Mouse (Mus musculus) T-helper 1 cell (primary cell): ENCODE results near the gene Akt1s1.

Source experiments
- in situ Hi-C: fragments of 300-600 bp; cut with MboI, MseI; formaldehyde crosslinking; loops from one replicate; pipeline ENCODE4 v1.15.1; 2025; ENCODE audit warnings: high pct_unique_total_duplicates

Gene Akt1s1

DNA sequence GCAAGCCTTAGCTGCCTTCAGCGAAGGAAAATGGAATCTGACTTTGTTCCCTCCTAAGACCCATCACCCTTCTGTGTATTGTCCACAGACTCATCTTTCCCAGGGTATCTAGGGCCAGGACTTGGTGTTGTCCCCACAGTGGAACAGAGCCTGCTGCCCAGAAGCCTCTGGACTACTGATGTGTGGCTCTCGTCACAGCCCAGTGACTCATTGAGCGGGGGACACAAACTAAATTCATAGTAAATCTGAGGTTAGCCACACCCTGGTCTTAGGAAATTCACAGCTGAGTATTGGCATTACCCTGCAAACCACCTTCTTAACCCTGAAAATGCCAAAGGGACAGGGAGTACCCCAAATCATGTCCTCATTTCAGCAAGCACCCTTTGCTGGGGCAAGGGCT is 22.0 kb upstream of the Akt1s1 start:
- in situ Hi-C loops: no loop called here

DNA sequence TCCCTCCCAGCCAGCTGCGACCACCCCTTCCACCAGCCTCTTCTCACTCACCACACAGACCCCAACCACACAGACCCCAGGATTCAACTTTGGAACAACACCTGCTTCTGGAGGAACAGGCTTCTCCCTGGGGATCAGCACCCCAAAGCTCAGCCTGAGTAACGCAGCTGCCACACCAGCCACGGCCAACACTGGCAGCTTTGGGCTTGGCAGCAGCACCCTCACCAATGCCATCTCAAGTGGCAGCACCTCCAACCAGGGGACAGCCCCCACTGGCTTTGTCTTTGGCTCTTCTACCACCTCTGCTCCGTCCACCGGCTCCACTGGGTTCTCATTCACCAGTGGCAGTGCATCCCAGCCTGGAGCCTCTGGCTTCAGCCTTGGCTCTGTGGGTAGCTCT is 20.1 kb upstream of the Akt1s1 start:
- in situ Hi-C loops: no loop called here

DNA sequence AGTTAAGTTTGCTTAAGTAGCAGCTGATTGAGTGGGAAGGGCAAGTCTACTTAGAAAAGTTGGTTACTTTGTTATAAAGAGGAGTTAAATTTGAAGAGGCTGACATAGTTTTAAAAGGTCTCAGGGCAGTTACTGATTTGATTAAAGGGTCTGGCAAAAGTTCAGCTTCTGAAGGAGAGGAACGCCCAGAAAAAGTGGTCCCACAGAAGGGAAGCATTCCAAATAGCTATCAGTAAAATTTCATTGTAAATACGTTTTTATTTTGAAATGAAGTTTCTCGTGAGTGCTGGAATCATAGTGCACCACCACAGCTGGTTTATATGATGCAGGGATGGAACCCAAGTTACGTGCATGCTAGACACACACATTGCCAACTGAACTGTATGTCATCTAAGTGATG is 16.0 kb upstream of the Akt1s1 start:
- in situ Hi-C loops: loop anchor here (5.0 kb wide), 1 partner anchor 110 kb away; no protein-coding TSS in a partner anchor

DNA sequence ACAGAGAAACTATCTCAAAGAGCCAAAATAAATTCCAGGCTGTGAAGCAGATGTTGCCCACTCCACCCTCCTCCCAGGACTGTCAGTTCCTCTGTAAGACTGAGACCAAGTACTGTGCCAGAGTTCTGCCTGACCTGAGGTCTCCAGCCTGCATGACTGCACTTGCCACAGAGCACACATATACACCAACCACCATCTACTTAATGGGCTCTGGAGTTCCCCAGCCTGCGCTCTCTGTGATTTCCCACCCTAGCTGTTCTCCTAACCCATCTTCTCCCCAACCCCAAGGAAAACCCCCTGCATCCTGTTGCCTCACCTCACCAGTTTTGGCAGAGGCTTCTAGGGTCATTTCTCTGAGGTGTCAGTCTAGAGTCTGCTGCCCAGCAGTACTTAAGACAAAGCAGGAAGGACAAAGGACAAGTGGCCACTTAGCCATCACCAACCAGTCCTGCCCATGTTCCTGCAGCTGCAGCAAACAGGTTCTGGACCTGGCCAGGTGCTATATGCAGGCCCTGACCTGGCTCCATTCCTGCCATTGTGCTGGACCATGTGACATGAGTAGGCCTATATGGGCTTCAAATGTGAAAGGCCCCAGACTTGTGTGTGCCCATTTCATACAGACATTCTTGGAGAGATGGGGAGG is 13.3 kb upstream of the Akt1s1 start:
- in situ Hi-C loops: no loop called here

DNA sequence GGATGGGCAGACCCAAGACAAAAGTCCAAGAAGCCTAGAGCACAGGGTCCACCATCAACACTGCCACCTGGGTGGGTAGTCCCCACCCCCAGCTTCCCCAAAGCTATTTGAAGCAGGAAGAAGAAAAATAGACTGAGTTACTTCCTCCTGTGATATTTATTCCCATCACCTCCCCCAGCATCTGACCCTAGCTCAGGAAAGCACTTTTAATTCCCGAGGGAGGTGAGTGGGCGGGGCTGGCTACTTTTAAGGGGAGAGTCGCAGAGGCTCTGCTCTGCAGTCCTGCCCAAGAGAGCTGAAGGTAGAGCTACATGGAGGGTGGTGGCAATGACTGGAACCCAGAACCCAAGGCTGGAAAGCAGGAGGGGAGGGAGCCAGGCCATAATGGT is 12.8 kb upstream of the Akt1s1 start:
- in situ Hi-C loops: no loop called here

DNA sequence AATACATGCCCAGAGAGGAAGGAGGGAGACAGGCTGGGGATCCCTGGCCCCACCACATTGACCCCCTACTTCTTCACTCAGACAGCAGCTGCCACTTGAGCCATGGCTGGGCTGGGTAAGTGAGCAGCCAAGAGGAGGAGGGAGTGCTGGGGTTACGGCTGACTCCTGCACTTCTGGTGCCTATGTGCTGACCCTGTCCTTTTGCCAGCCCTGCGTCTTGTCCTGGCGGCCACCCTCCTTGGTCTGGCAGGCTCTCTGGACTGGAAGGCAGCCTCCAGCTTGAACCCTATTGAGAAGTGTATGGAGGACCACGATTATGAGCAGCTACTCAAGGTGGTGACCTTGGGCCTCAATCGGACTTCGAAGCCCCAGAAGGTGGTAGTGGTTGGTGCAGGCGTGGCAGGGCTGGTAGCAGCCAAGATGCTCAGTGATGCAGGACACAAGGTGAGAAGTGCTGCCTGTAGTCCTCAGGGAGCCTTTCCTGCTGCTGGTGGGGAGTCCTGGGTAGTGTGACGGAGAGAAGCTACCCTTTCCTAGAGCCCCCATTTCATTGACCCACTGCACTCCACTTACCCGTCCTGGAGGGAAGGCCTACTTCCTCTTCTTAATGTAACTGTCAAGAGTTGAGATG is 12.3 kb upstream of the Akt1s1 start:
- in situ Hi-C loops: no loop called here

DNA sequence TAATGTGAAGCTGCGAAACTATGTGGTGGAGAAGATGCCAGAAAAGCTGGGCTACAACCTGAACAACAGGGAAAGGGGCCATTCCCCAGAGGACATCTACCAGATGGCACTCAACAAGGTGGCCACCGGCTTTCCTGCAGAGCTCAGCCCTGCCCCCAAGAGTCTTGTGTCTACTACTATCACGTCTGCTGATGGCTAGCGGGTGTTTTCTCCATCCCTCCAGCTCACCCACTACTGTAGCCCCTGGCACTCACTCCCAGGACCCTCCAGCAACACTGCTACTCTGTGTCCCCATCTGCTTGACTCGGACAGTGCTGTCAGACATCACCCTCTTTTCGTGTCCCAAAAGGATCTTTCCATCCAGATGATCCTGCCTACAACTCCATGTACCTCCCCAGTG is 10.7 kb upstream of the Akt1s1 start:
- in situ Hi-C loops: no loop called here

DNA sequence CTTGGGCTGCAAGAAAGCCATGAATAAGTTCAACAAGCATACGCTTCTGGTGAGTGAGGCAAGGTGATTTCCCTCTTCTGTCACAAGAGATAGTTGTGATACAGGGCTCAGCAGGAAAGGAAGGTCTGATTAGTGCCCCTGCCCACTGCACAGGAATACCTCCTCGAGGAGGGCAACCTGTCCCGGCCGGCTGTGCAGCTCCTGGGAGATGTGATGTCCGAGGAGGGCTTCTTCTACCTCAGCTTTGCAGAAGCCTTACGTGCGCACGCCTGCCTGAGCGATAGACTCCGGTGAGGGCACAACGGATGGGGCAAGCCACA is 9.7 kb upstream of the Akt1s1 start:
- in situ Hi-C loops: no loop called here

DNA sequence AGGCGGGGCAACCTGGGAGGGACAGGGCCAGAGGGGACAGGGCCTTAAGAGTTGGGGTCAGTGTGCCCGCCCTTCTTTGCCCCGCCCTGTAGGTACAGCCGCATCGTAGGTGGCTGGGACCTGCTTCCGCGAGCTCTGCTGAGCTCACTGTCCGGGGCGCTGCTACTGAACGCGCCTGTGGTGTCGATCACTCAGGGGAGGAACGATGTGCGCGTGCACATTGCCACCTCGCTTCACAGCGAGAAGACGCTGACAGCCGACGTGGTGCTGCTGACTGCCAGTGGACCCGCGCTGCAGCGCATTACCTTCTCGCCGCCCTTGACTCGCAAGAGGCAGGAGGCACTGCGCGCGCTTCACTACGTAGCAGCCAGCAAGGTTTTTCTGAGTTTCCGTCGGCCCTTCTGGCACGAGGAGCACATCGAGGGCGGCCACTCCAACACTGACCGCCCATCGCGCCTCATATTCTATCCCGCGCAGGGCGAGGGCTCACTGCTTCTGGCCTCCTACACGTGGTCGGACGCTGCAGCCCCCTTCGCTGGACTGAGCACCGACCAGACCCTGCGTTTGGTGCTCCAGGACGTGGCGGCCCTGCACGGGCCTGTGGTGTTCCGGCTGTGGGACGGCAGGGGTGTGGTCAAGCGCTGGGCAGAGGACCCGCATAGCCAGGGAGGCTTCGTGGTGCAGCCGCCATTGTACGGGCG is 9.2 kb upstream of the Akt1s1 start:
- in situ Hi-C loops: no loop called here

DNA sequence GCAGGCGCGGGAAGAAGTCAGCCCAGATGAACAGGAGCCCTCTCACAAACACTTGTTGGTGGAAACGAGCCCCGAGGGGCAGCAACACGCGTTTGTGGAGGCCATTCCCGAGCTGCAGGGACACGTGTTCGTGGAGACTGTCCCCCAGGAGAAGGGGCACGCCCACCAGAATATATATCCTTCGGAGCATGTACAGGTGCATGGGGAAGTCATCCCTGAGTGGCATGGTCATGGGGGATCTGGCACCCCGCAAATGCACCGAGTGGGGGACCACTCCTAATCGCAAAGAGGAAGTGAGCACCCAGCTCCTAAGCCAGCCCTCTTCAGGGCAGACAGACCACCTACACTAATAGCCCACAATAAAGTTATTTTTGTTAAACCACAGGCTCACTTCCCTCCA is 8.4 kb upstream of the Akt1s1 start:
- in situ Hi-C loops: no loop called here

DNA sequence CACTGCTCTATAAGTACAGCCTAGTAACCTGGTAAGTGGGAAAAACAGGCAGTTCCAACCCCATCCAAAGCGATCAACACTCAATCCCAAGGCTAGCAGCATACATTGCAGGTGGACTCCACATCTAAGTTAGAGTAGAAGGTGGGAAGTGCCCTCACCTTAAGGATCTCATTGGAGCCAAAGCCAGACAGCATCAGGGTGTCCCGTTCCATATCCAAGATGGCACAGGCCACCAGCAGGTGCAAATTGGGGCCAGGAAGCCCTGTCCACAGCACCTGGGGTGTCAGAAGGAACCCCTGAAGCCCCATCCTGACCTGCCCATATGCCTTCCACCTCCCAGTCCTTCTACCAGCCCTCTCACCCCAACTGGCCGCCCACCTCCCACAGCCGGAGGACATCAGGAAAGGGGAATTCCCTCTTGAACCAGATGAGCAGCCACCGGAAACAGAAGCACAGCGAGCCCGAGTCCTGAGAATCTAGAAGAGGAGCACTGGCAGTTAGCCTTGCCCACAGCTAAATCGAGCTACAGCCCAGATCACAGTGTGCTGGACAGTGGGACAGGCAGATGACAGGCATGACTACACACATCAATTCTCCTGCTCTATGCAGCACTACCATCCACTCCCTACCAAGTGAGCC is 6.8 kb upstream of the Akt1s1 start:
- in situ Hi-C loops: no loop called here

DNA sequence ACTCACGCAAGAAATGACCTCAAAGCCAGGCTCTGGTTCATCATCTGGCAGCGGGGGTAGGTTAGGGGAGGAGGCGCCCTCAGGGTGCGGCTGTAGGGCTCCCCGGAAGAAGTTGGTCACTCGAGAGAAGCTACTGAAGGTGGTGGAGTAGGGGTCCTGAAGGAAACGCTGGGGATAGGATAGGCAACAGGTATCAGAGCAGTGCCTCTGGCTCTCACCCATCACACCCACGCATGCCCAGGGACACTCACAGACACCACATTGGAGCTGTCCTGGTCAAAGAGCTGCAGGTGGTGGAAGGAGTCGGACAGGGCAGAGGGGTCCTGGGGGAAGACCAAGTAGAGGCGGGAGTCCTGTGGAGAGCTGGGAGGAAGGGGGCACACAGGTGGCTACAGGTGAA is 3.8 kb upstream of the Akt1s1 start:
- in situ Hi-C loops: no loop called here

DNA sequence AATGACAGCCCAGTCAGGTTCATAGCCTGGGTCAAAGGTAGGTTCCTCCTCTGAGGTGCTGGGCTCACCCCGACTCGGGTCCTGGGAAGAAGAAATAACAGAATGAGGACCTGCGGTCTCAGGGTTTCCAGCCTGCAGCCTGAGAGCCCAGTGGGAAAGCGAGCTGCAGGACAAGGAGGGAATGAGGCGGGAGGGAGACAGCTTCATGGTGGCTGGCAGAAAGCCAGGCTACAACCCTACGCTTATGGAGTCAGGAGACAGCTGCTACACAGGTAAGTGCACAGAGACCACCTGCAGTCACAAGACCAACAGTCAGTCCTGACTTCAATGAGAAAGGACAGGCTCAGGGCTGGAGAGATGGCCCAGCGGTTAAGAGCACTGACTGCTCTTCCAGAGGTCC is 2.0 kb upstream of the Akt1s1 start:
- in situ Hi-C loops: no loop called here

DNA sequence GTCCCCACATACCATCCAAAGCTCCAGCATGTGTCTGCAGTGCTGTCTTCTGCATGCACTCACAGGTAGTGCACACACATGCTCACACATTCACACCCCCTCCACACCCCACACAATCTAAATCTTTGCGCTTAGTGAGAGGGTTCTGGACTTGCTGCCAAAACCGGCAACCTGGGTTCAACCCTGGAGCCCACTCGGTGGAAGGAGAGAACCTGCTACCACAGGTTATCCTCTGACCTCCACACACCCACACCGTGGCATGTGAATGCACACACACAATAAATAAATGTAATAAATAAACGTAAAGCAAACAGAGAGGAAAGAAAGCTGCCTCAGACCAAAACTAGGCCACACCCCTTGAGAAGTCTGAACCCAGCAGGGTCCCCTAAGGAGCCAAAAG is 1.0 kb upstream of the Akt1s1 start:
- in situ Hi-C loops: no loop called here

DNA sequence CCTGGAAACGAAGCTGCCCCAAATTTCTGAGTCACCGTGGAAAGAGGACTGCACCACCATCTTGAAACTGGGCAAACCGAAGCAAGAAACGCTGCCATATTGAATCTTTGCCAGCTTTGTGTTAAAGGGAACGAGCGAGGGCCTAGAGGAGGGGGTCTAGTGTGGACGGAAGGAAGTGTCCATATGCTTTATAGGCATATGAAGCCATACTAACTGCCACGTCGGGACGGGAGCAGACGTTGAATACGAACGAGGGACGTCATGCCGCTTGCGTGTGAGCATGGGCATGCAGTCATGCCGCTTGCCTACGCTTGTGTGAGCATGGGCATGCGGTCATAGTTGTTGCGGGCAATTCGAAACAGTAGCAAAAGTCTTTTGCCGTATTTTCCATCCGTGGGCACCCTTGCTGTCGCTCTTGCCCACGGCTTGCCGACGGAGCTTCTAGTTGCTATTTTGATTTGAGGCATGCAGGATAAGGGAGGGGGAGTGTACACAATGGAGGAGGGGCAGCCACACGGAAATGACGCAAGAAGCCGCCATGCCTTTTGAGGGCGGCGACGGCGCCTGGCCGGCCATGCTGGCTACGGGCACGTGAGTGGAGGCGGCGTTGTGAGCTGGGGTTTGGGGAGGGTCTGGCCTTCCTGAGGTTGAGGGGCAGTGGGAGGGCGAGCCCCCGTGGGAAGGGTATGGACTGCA is 773 bp downstream of the Akt1s1 start:
- in situ Hi-C loops: no loop called here

DNA sequence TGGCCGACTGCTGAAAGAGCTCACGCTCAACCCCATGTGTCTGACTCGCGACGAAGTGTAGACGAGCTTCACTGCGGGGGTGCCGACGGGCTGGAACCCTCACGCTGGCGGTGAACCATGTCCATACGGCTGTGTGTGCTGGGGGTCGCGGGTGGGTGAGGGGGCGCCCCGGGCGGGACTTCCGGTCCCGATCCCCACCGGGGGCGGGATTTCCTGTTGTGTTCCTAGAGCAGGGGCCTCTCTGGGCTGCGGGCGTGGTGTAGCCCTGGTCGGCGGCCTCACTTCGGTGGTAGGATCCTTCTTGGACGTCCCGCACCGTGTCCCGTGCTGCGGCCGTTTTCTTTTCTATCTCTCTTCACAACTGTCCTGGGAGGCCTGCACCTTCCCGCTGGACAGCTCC is 1.4 kb downstream of the Akt1s1 start:
- in situ Hi-C loops: no loop called here

DNA sequence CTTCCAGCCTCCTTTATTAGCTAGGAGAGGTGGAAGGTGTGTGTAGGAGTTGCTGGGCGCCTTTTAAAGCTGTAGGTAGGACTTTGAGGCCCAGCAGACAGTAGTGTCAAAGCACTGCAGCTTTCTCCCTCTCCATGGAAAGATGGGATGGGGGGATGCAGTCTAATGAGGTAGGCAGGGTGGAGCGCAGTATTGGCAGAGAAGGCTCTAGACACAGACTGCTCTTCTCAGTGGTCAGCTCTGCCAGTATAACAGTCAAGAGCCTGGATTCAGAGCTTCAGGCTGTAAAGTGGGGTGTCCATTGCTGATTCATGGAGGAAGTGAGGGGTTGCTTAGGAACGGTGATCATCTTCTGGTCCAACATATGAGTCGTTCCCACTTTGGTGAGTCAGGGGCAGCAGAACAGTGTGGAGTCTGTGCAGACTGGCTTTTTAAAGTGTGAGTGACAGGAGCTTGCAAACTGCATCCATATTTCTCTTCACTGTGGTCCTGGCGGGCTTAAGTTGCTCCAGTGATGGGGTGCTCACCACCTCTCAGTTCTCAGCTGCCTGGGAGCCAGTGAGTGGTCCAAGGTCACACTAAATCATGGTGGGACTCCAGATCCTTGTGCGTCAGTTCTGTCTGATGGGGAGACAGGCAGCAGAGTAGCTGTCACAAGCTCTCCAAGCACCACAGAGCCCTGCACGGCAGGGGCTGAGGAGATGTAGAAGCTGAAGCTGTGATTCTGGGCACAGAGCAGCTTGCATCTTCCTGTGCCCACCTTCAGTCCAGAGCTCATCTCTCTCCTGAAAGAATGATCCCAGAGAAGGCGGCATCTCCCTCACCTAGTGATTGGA is 2.2 kb downstream of the Akt1s1 start:
- in situ Hi-C loops: no loop called here

DNA sequence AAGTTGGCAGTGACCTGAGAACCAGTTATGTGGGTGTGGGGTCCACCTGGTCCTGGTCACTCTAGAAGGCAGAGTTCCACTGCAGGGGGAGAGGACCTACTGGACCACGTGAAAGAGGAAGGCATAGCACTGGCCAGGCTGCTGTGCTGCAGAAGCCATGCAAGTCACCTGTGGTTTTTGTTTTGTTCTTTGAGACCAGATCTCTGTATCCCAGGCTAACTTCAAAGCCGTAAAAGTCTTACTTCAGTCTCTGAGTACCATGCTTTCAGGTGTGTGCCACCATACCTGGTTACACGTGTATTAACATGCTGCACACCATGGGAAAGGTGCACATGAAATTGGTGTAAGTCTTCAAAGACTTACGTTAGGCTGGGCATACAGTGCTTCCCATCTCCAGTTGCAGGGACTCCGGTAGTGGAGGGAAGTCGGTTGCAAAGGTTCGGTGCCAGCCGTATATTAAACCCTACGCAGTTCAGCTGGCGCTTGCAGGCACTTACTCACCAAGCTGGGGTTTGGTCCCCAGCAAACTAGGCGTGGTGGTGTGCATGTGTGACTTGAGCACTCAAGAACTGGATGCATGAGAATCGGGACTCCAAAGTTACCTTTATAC is 2.9 kb downstream of the Akt1s1 start:
- in situ Hi-C loops: no loop called here

DNA sequence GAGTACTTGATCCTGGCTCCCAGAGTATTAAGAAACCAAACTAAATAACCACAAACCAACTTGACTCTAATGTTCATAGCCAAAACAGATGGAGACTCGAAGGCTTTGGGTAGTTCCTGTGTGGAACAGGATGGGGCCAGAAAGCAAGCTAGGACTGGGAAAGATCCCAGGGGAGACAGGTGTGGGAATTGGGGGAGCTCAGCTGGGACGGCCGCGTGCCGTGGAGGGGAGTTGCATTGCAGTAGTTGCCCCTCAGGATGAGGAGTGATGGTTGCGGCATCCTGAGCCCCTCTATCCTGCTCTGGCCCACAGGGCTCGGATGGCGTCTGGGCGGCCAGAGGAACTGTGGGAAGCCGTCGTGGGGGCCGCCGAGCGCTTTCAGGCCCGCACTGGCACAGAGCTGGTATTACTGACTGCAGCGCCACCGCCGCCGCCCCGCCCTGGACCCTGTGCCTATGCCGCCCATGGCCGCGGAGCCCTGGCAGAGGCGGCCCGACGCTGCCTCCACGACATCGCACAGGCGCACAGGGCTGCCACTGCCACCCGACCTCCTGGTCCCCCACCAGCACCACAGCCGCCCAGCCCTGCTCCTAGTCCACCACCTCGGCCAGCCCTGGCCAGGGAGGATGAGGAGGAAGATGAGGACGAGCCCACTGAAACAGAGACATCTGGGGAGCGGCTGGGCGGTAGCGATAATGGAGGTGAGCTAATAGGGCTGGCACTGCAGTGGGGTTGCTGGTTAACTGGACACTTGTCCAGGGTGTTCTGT is 3.7 kb downstream of the Akt1s1 start:
- in situ Hi-C loops: no loop called here

DNA sequence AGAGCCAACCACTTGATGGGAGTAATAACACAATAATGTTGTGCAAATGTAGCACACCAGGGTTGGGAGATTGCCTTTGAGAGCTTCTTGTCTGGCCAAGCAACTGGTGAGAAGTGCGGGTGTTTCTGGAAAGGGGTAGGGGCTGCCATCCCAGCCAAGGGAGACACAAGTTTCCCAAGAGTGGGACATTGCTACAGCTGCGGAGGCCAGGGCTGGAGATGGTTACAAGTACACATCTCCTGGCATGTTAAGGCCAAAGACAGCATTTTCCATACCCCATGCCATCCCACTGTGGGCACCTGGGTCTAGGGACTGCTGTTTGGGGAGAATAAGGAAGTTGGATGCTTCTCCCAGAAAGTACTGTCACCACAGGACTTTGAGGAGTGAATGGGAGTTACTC is 4.3 kb downstream of the Akt1s1 start:
- in situ Hi-C loops: no loop called here
